Mouse (Mus musculus): ENCODE data around the gene 7530416G11Rik.

7530416G11Rik gene

GRCm38 (mm10) chr15:85503127-85503526, at the start of gene 7530416G11Rik:
Gene 7530416G11Rik (minus strand): TSS chr15:85503227.
- DNase-seq (ENCODE audit: low read depth, low spot score), result no peak

GRCm38 (mm10) chr15:85546500-85546899, 43.5 kb upstream of the 7530416G11Rik start:
- DNase-seq (ENCODE audit: low read depth, low spot score), result no peak

GRCm38 (mm10) chr15:85545369-85545768, 42.3 kb upstream of the 7530416G11Rik start:
- no peak for DNase-seq (ENCODE audit: low read depth, low spot score)

- no peak for DNase-seq (ENCODE audit: low read depth, low spot score)
Observed at GRCm38 (mm10) chr15:85538170-85538569, 35.1 kb upstream of the 7530416G11Rik start.

- DNase-seq (ENCODE audit: low read depth, low spot score), result no peak
Observed at GRCm38 (mm10) chr15:85537151-85537550, 34.1 kb upstream of the 7530416G11Rik start.

- DNase-seq (ENCODE audit: low read depth, low spot score), result no peak
Observed at GRCm38 (mm10) chr15:85534646-85535045, 31.6 kb upstream of the 7530416G11Rik start.

- DNase-seq (ENCODE audit: low read depth, low spot score), result no peak
Observed at GRCm38 (mm10) chr15:85534215-85534614, 31.2 kb upstream of the 7530416G11Rik start.

GRCm38 (mm10) chr15:85532063-85532462, 29.0 kb upstream of the 7530416G11Rik start:
- no peak for DNase-seq (ENCODE audit: low read depth, low spot score)

GRCm38 (mm10) chr15:85529911-85530310, 26.9 kb upstream of the 7530416G11Rik start:
- DNase-seq (ENCODE audit: low read depth, low spot score), result no peak

- no peak for DNase-seq (ENCODE audit: low read depth, low spot score)
Observed at GRCm38 (mm10) chr15:85524404-85524950, 21.4 kb upstream of the 7530416G11Rik start.

- DNase-seq (ENCODE audit: low read depth, low spot score), result peak; percentile 85
Observed at GRCm38 (mm10) chr15:85523173-85523991, 20.4 kb upstream of the 7530416G11Rik start.

- no peak for DNase-seq (ENCODE audit: low read depth, low spot score)
Observed at GRCm38 (mm10) chr15:85519438-85519837, 16.4 kb upstream of the 7530416G11Rik start.

GRCm38 (mm10) chr15:85507370-85508014, 4.5 kb upstream of the 7530416G11Rik start:
- no peak for DNase-seq (ENCODE audit: low read depth, low spot score)

GRCm38 (mm10) chr15:85506680-85507079, 3.7 kb upstream of the 7530416G11Rik start:
- no peak for DNase-seq (ENCODE audit: low read depth, low spot score)

GRCm38 (mm10) chr15:85505118-85505925, 2.3 kb upstream of the 7530416G11Rik start:
- DNase-seq (ENCODE audit: low read depth, low spot score), result peak; percentile 58

GRCm38 (mm10) chr15:85500267-85500666, 2.8 kb downstream of the 7530416G11Rik start:
- DNase-seq (ENCODE audit: low read depth, low spot score), result no peak

- DNase-seq (ENCODE audit: low read depth, low spot score), result no peak
Observed at GRCm38 (mm10) chr15:85497981-85498475, 5.0 kb downstream of the 7530416G11Rik start.

- DNase-seq (ENCODE audit: low read depth, low spot score), result no peak
Observed at GRCm38 (mm10) chr15:85497548-85497947, 5.5 kb downstream of the 7530416G11Rik start.

GRCm38 (mm10) chr15:85494163-85494621, 8.8 kb downstream of the 7530416G11Rik start:
- no peak for DNase-seq (ENCODE audit: low read depth, low spot score)

- no peak for DNase-seq (ENCODE audit: low read depth, low spot score)
Observed at GRCm38 (mm10) chr15:85489751-85490150, 13.3 kb downstream of the 7530416G11Rik start.

- no peak for DNase-seq (ENCODE audit: low read depth, low spot score)
Observed at GRCm38 (mm10) chr15:85488900-85489299, 14.1 kb downstream of the 7530416G11Rik start.
